Comparison of ENCODE assay signal across 7 mouse cellular contexts in genomic region chr3:89159211-89159610, GRCm38 (mm10). TPM values are rescaled to one million over a fixed set of nuclear protein-coding genes. Genes with fewer than 3 reads are reported as not detected.
DNase-seq lines count a peak whose midpoint lies in the region; ATAC-seq and TF ChIP-seq lines count a peak whose summit lies in the region.

No protein-coding gene starts in this region.

- H3K9me3 ChIP-seq in E14TG2a.4 (ENCODE audit: low read length): no peaks in the 10 kb centered on the region
- H3K9me3 ChIP-seq in forebrain, embryonic 10.5 days: no peaks in the 10 kb centered on the region
- H3K9me3 ChIP-seq in hindbrain, embryonic 15.5 days: no peaks in the 10 kb centered on the region
- no peaks in the 10 kb centered on the region for H3K9me3 ChIP-seq in liver, embryonic 13.5 days (replicated peaks)
- no peaks in the 10 kb centered on the region for H3K9me3 ChIP-seq in neural tube, embryonic 11.5 days (ENCODE audit: control insufficient read depth, low read length)

- 2% methylated on average over 13 of the region's 13 CpGs for WGBS in forebrain, embryonic 10.5 days
- 2% methylated on average over 13 of the region's 13 CpGs for WGBS in hindbrain, embryonic 15.5 days
- 1% methylated on average over 13 of the region's 13 CpGs for WGBS in liver, embryonic 13.5 days (ENCODE audit: insufficient replicate concordance)
- 2% methylated on average over 13 of the region's 13 CpGs for WGBS in neural tube, embryonic 11.5 days

- 0 out of 2 replicates have a peak, but pooled peaks have one; percentile 5 for ATAC-seq in hindbrain, embryonic 15.5 days (ENCODE audit: low FRiP score, low read depth)
- no peak; the same call in 1 of the 2 replicates for ATAC-seq in liver, embryonic 13.5 days (ENCODE audit: low read depth)
- ATAC-seq in neural tube, embryonic 11.5 days (ENCODE audit: insufficient read depth, low FRiP score, low TSS enrichment): no peak; the same call in 1 of the 2 replicates

- H3K9ac ChIP-seq in hindbrain, embryonic 15.5 days: peak overlapping the region; percentile 78
- H3K9ac ChIP-seq in liver, embryonic 13.5 days: peak overlapping the region; percentile 70
- H3K9ac ChIP-seq in neural tube, embryonic 11.5 days (ENCODE audit: low read length): peak overlapping the region; percentile 67

- H3K4me2 ChIP-seq in hindbrain, embryonic 15.5 days: peak overlapping the region; percentile 74
- peak overlapping the region; percentile 99 for H3K4me2 ChIP-seq in liver, embryonic 13.5 days
- peak overlapping the region; percentile 99 for H3K4me2 ChIP-seq in neural tube, embryonic 11.5 days (ENCODE audit: low read depth)

- H3K27ac ChIP-seq in forebrain, embryonic 10.5 days: no peak overlapping the region
- H3K27ac ChIP-seq in hindbrain, embryonic 15.5 days (replicated peaks): peak overlapping the region; percentile 67
- H3K27ac ChIP-seq in liver, embryonic 13.5 days: no peak overlapping the region
- H3K27ac ChIP-seq in neural tube, embryonic 11.5 days (ENCODE audit: low read depth, low read length): no peak overlapping the region

- H3K4me3 ChIP-seq in E14TG2a.4 (replicated peaks; ENCODE audit: low read length): peak overlapping the region; percentile 86
- H3K4me3 ChIP-seq in forebrain, embryonic 10.5 days: peak overlapping the region; percentile 77
- peak overlapping the region; percentile 79 for H3K4me3 ChIP-seq in hindbrain, embryonic 15.5 days
- H3K4me3 ChIP-seq in liver, embryonic 13.5 days (replicated peaks): peak overlapping the region; percentile 68
- H3K4me3 ChIP-seq in neural tube, embryonic 11.5 days (ENCODE audit: low read depth, low read length): peak overlapping the region; percentile 68

- H3K27me3 ChIP-seq in E14TG2a.4 (ENCODE audit: insufficient read depth, low read length): peaks cover 26% of the 10 kb centered on the region
- peaks cover 21% of the 10 kb centered on the region for H3K27me3 ChIP-seq in forebrain, embryonic 10.5 days (ENCODE audit: poor library complexity, severe bottlenecking)
- H3K27me3 ChIP-seq in hindbrain, embryonic 15.5 days: no peaks in the 10 kb centered on the region
- peaks cover 37% of the 10 kb centered on the region for H3K27me3 ChIP-seq in liver, embryonic 13.5 days
- peaks cover 4% of the 10 kb centered on the region; the same call in 1 of the 2 replicates for H3K27me3 ChIP-seq in neural tube, embryonic 11.5 days (ENCODE audit: control insufficient read depth, insufficient read depth, low read length)

- DNase-seq in NIH3T3 (ENCODE audit: low read depth): peak; percentile 72
- DNase-seq in forebrain, embryonic 10.5 days (ENCODE audit: extremely low spot score, low spot score): peak; percentile 76
- DNase-seq in liver, embryonic 13.5 days: peak; percentile 64
- peak; percentile 69 for DNase-seq in neural tube, embryonic 11.5 days (ENCODE audit: low spot score)
- DNase-seq in frontal cortex, postnatal 14 days (ENCODE audit: low spot score in 2 of 2): no peak

- no peak for TF ChIP-seq CTCF in E14TG2a.4 (conservative IDR thresholded peaks at IDR 0.05; ENCODE audit: low read length)

- peaks cover 31% of the 10 kb centered on the region for H3K4me1 ChIP-seq in E14TG2a.4 (replicated peaks; ENCODE audit: low read depth, low read length)
- peaks cover 33% of the 10 kb centered on the region for H3K4me1 ChIP-seq in forebrain, embryonic 10.5 days
- H3K4me1 ChIP-seq in hindbrain, embryonic 15.5 days (replicated peaks): peaks cover 38% of the 10 kb centered on the region
- H3K4me1 ChIP-seq in liver, embryonic 13.5 days (replicated peaks): peaks cover 29% of the 10 kb centered on the region
- H3K4me1 ChIP-seq in neural tube, embryonic 11.5 days (ENCODE audit: control insufficient read depth, insufficient read depth, low read length): peaks cover 7% of the 10 kb centered on the region

- no peaks in the 10 kb centered on the region for H3K36me3 ChIP-seq in E14TG2a.4 (ENCODE audit: insufficient read depth, low read length)
- no peaks in the 10 kb centered on the region for H3K36me3 ChIP-seq in forebrain, embryonic 10.5 days (replicated peaks)
- no peaks in the 10 kb centered on the region for H3K36me3 ChIP-seq in hindbrain, embryonic 15.5 days
- H3K36me3 ChIP-seq in liver, embryonic 13.5 days: no peaks in the 10 kb centered on the region
- H3K36me3 ChIP-seq in neural tube, embryonic 11.5 days (ENCODE audit: control insufficient read depth, insufficient read depth, low read length): no peaks in the 10 kb centered on the region

RNA-seq across cellular contexts. Expression of gene Hcn3, which starts 0.8 kb away (rescaled TPM):
- polyA plus RNA-seq in forebrain, embryonic 10.5 days (2016; fragmentation: Nextera tagmentation; extraction: Ambion mirVana): 4.8 and 5.5 TPM in 2 replicates
- polyA plus RNA-seq in hindbrain, embryonic 15.5 days (2015; fragmentation: Nextera tagmentation; extraction: Ambion mirVana): 51.9 and 59.2 TPM in 2 replicates
- polyA plus RNA-seq in liver, embryonic 13.5 days (2015; fragmentation: Nextera tagmentation; extraction: Ambion mirVana): 0.75 and 0.78 TPM in 2 replicates
- 5.2 and 7.5 TPM in 2 replicates for polyA plus RNA-seq in neural tube, embryonic 11.5 days (2014; fragmentation: Nextera tagmentation; extraction: Ambion mirVana)

RNA-seq across cellular contexts. Expression of gene Clk2, which starts 5.4 kb away (rescaled TPM):
- polyA plus RNA-seq in forebrain, embryonic 10.5 days (2016; fragmentation: Nextera tagmentation; extraction: Ambion mirVana): 33.7 and 34.2 TPM in 2 replicates
- 20.0 and 22.6 TPM in 2 replicates for polyA plus RNA-seq in hindbrain, embryonic 15.5 days (2015; fragmentation: Nextera tagmentation; extraction: Ambion mirVana)
- polyA plus RNA-seq in liver, embryonic 13.5 days (2015; fragmentation: Nextera tagmentation; extraction: Ambion mirVana): 10.3 and 10.8 TPM in 2 replicates
- 26.5 and 32.3 TPM in 2 replicates for polyA plus RNA-seq in neural tube, embryonic 11.5 days (2014; fragmentation: Nextera tagmentation; extraction: Ambion mirVana)

RNA-seq across cellular contexts. Expression of gene Scamp3, which starts 18.1 kb away (rescaled TPM):
- polyA plus RNA-seq in forebrain, embryonic 10.5 days (2016; fragmentation: Nextera tagmentation; extraction: Ambion mirVana): 100 and 103 TPM in 2 replicates
- 148 and 158 TPM in 2 replicates for polyA plus RNA-seq in hindbrain, embryonic 15.5 days (2015; fragmentation: Nextera tagmentation; extraction: Ambion mirVana)
- 67.4 and 72.1 TPM in 2 replicates for polyA plus RNA-seq in liver, embryonic 13.5 days (2015; fragmentation: Nextera tagmentation; extraction: Ambion mirVana)
- polyA plus RNA-seq in neural tube, embryonic 11.5 days (2014; fragmentation: Nextera tagmentation; extraction: Ambion mirVana): 91.2 and 92.8 TPM in 2 replicates

RNA-seq across cellular contexts. Expression of gene Pklr, which starts 23.3 kb away (rescaled TPM):
- 4.5 and 5.6 TPM in 2 replicates for polyA plus RNA-seq in forebrain, embryonic 10.5 days (2016; fragmentation: Nextera tagmentation; extraction: Ambion mirVana)
- 0.09 TPM in 2 replicates for polyA plus RNA-seq in hindbrain, embryonic 15.5 days (2015; fragmentation: Nextera tagmentation; extraction: Ambion mirVana)
- 133 and 136 TPM in 2 replicates for polyA plus RNA-seq in liver, embryonic 13.5 days (2015; fragmentation: Nextera tagmentation; extraction: Ambion mirVana)
- polyA plus RNA-seq in neural tube, embryonic 11.5 days (2014; fragmentation: Nextera tagmentation; extraction: Ambion mirVana): 1.5 and 2.4 TPM in 2 replicates

RNA-seq across cellular contexts. Expression of gene Fam189b, which starts 23.7 kb away (rescaled TPM):
- polyA plus RNA-seq in forebrain, embryonic 10.5 days (2016; fragmentation: Nextera tagmentation; extraction: Ambion mirVana): 25.1 and 25.6 TPM in 2 replicates
- 35.5 and 39.2 TPM in 2 replicates for polyA plus RNA-seq in hindbrain, embryonic 15.5 days (2015; fragmentation: Nextera tagmentation; extraction: Ambion mirVana)
- 2.8 and 3.9 TPM in 2 replicates for polyA plus RNA-seq in liver, embryonic 13.5 days (2015; fragmentation: Nextera tagmentation; extraction: Ambion mirVana)
- polyA plus RNA-seq in neural tube, embryonic 11.5 days (2014; fragmentation: Nextera tagmentation; extraction: Ambion mirVana): 32.5 and 36.9 TPM in 2 replicates

Comparison
In these comparisons a context has a peak if more than half of its experiments do, and no peak if none do; other contexts are left out.
1. DNase-seq: peak in NIH3T3 (single experiment), forebrain, embryonic 10.5 days (single experiment), liver, embryonic 13.5 days (single experiment) and neural tube, embryonic 11.5 days (single experiment); none in frontal cortex, postnatal 14 days (0 of 2).
2. Peak in every context shown above with its lines, with median percentiles within 50 percentile points of each other: H3K4me3 ChIP-seq, H3K4me2 ChIP-seq and H3K9ac ChIP-seq.